In the genomic region with DNA sequence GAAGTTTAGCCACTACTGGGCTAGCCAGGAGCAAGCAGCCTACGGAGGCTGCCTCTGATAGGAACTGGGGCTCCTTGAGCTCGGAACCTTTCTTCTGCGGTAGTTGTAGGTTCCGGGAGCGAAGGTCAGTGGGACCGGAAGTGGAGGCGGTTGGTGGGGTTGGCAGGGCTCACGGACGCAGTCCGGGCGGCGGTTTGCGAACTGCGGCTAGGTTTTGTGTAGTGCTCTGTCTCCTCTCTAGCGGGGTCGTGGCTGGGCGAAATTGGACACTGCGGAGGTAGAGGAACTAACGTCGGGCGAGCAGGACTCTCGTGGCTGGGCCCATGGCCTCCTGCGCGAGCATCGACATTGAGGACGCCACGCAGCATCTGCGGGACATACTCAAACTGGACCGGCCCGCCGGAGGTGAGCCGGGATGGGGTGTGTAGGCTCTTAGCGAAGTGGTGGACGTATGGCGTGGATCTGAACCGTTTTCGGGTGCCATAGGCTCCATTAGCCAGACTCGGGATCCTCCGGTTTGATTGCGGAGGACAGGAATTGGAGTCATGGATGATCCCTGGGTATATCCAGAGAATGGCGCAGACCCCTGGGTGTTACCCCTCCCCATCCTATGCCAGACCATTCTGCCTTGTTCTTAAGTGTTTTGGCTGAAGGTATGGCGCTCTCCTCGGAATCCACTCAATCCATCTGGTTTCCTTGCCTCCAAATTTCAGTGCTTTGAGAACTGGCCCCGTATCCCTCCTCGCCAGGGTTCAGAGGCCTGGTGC, we compare ENCODE assay signal across 8 mouse cellular contexts. TPM values are rescaled to one million over a fixed set of nuclear protein-coding genes. Genes with fewer than 3 reads are reported as not detected.
A peak's percentile ranks its signal among the peaks of the same experiment; 100 is the strongest.
DNase-seq lines count a peak whose midpoint lies in the region; ATAC-seq lines count a peak whose summit lies in the region.

A gene (plus strand): TSS at position 128 of the 767 bp plus-strand sequence.

- peak within 1 kb of the TSS; percentile 68 for H3K4me2 ChIP-seq in hindbrain, embryonic 11.5 days (replicated peaks; ENCODE audit: low read depth, low read length)

- peak; percentile 78 for ATAC-seq in hindbrain, embryonic 11.5 days (ENCODE audit: low FRiP score)

- H3K4me3 ChIP-seq in hindbrain, embryonic 11.5 days (ENCODE audit: low read depth, low read length) = peak within 1 kb of the TSS; percentile 97

- H3K27ac ChIP-seq in hindbrain, embryonic 11.5 days (ENCODE audit: low read depth, low read length) = peak within 1 kb of the TSS; percentile 14; the same call in 1 of the 2 replicates

- WGBS in hindbrain, embryonic 11.5 days = 2% methylated on average over 45 of the region's 45 CpGs

- H3K27me3 ChIP-seq in hindbrain, embryonic 11.5 days (ENCODE audit: control insufficient read depth, insufficient read depth, low read length) = no peaks in the 10 kb centered on the region

- peaks cover 6% of the 10 kb centered on the region for H3K4me1 ChIP-seq in hindbrain, embryonic 11.5 days (replicated peaks; ENCODE audit: control insufficient read depth, insufficient read depth, low read length)

- H3K9ac ChIP-seq in hindbrain, embryonic 11.5 days (ENCODE audit: low read depth, low read length) = peak within 1 kb of the TSS; percentile 81

- H3K9me3 ChIP-seq in hindbrain, embryonic 11.5 days (ENCODE audit: control insufficient read depth, low read length) = no peaks in the 10 kb centered on the region

- peak; percentile 92 for DNase-seq in NIH3T3 (ENCODE audit: low read depth)
- peak; percentile 82 for DNase-seq in cerebellum, adult 9-11 months
- DNase-seq in frontal cortex, postnatal 10 days (ENCODE audit: low spot score in 2 of 2) = peak; percentile 72 to 85
- peak; percentile 94 for DNase-seq in hindbrain, embryonic 11.5 days (ENCODE audit: low spot score)
- DNase-seq in layer of hippocampus, adult 9-11 months = peak; percentile 72
- peak; percentile 94 for DNase-seq in lung, postnatal 10 days
- DNase-seq in ovary, postnatal 14 days (ENCODE audit: low spot score) = peak; percentile 90
- DNase-seq in thymus, postnatal 14 days = peak; percentile 88

- peaks cover 5% of the 10 kb centered on the region; the same call in 1 of the 2 replicates for H3K36me3 ChIP-seq in hindbrain, embryonic 11.5 days (ENCODE audit: control insufficient read depth, insufficient read depth, low read length)

RNA-seq across cellular contexts. Expression of the gene that starts here (rescaled TPM):
- 31.9 and 32.6 TPM in 2 replicates for polyA plus RNA-seq in hindbrain, embryonic 11.5 days (2014; fragmentation: Nextera tagmentation; extraction: Ambion mirVana)

Comparison
In these comparisons a context has a peak if more than half of its experiments do, and no peak if none do; other contexts are left out.
1. Peak in every context shown above with its lines: DNase-seq, ATAC-seq, H3K4me3 ChIP-seq and H3K27ac ChIP-seq.